Mouse (Mus musculus): Measurements from ENCODE around the gene Ndufs7.

GRCm38 (mm10) chr10:80278390-80278789 lies 29.5 kb downstream of the Ndufs7 start:
- TF ChIP-seq CTCF (IDR thresholded peaks at IDR 0.05; ENCODE audit: borderline replicate concordance, extremely low read depth, insufficient read depth, insufficient read length), result no peak
- TF ChIP-seq POLR2A (IDR thresholded peaks at IDR 0.05; ENCODE audit: borderline replicate concordance, extremely low read depth, insufficient read depth, insufficient read length, poor library complexity, severe bottlenecking), result no peak
